Mouse (Mus musculus) kidney, adult 18-20 months (tissue): Measurements from ENCODE around the gene Nav2.

ENCODE experiments used
- DNase-seq: peaks from one replicate; pipeline ENCODE4 v3.0.0; 2021

Nav2 gene

GRCm38 (mm10) chr7:49012027-49012426, 103.5 kb downstream of the Nav2 start:
- no peak for DNase-seq

- DNase-seq: no peak
Measured at GRCm38 (mm10) chr7:49014480-49014879, 106.0 kb downstream of the Nav2 start.

GRCm38 (mm10) chr7:49015297-49015696, 106.8 kb downstream of the Nav2 start:
- DNase-seq: no peak

GRCm38 (mm10) chr7:49016088-49016487, 107.6 kb downstream of the Nav2 start:
- DNase-seq: no peak

- DNase-seq: no peak
Measured at GRCm38 (mm10) chr7:49017794-49018193, 109.3 kb downstream of the Nav2 start.

- no peak for DNase-seq
Measured at GRCm38 (mm10) chr7:49018478-49018914, 110.0 kb downstream of the Nav2 start.

GRCm38 (mm10) chr7:49025026-49025815, 116.7 kb downstream of the Nav2 start:
- DNase-seq: no peak

GRCm38 (mm10) chr7:49025991-49026390, 117.5 kb downstream of the Nav2 start:
- DNase-seq: no peak

- DNase-seq: no peak
Measured at GRCm38 (mm10) chr7:49026466-49026865, 118.0 kb downstream of the Nav2 start.

- no peak for DNase-seq
Measured at GRCm38 (mm10) chr7:49029282-49030012, 120.9 kb downstream of the Nav2 start.

- DNase-seq: peak; percentile 22
Measured at GRCm38 (mm10) chr7:49032216-49032615, 123.7 kb downstream of the Nav2 start.

GRCm38 (mm10) chr7:49034253-49034652, 125.7 kb downstream of the Nav2 start:
- no peak for DNase-seq

GRCm38 (mm10) chr7:49040163-49040562, 131.6 kb downstream of the Nav2 start:
- no peak for DNase-seq

GRCm38 (mm10) chr7:49041334-49042070, 133.0 kb downstream of the Nav2 start:
- no peak for DNase-seq

- peak; percentile 16 for DNase-seq
Measured at GRCm38 (mm10) chr7:49045499-49046346, 137.2 kb downstream of the Nav2 start.

- DNase-seq: no peak
Measured at GRCm38 (mm10) chr7:49046347-49046989, 138.0 kb downstream of the Nav2 start.

GRCm38 (mm10) chr7:49047336-49047735, 138.8 kb downstream of the Nav2 start:
- DNase-seq: no peak

GRCm38 (mm10) chr7:49052871-49053618, 144.5 kb downstream of the Nav2 start:
- DNase-seq: no peak

GRCm38 (mm10) chr7:49055273-49055672, 146.8 kb downstream of the Nav2 start:
- DNase-seq: no peak

GRCm38 (mm10) chr7:49058304-49059012, 149.9 kb downstream of the Nav2 start:
- DNase-seq: no peak
